Mouse (Mus musculus): ENCODE measurements at regions not wholly inside any gene's neighbourhood (a gene's known extent, or its start where the extent isn't known, plus 50 kb on each side); places are given as distances from the start of the nearest gene placed in this dataset.

GRCm38 (mm10) chr3:58318756-58319155, 95.8 kb upstream of the Tsc22d2 start:
- no peak for DNase-seq (ENCODE audit: low read depth, low spot score)
- Histone ChIP-seq H3K79me2 (ENCODE audit: control insufficient read depth, insufficient read depth, low read length, poor library complexity) (no peaks in the 10 kb centered on the region), H3K27ac (ENCODE audit: control insufficient read depth, low read depth, low read length) (no peak overlapping the region), H3K4me3 (ENCODE audit: control insufficient read depth in 1 of 2, insufficient read depth in 1 of 2, low read depth in 2 of 2, low read length in 2 of 2) (no peak overlapping the region), H3K9me3 (replicated peaks; ENCODE audit: insufficient read depth, low read length) (no peaks in the 10 kb centered on the region), H3K27me3 (ENCODE audit: control insufficient read depth in 1 of 2, insufficient read depth in 2 of 2, low read length in 2 of 2) (no peaks in the 10 kb centered on the region), H3K36me3 (ENCODE audit: control insufficient read depth in 1 of 2, insufficient read depth in 2 of 2, low read length in 2 of 2) (no peaks in the 10 kb centered on the region), H3K9ac (ENCODE audit: control insufficient read depth, low read depth, low read length, poor library complexity, severe bottlenecking) (no peak overlapping the region), H3K4me1 (ENCODE audit: control insufficient read depth in 1 of 2, insufficient read depth in 2 of 2, low read length in 2 of 2) (no peaks in the 10 kb centered on the region)
- TF ChIP-seq ZC3H11A (IDR thresholded peaks at IDR 0.05; ENCODE audit: low read depth, low read length) (no peak), ZMIZ1 (IDR thresholded peaks at IDR 0.05; ENCODE audit: low read depth, low read length) (no peak), ELF1 (IDR thresholded peaks at IDR 0.05; ENCODE audit: low read depth, low read length) (no peak), MEF2A (IDR thresholded peaks at IDR 0.05; ENCODE audit: extremely low read depth, insufficient replicate concordance, low read depth, low read length, poor library complexity, severe bottlenecking) (no peak), GABPA (IDR thresholded peaks at IDR 0.05; ENCODE audit: low read depth, low read length) (no peak), UBTF (IDR thresholded peaks at IDR 0.05; ENCODE audit: borderline replicate concordance, insufficient read depth, low read depth, low read length) (no peak), NRF1 (IDR thresholded peaks at IDR 0.05; ENCODE audit: insufficient read depth, low read depth, low read length, poor library complexity, severe bottlenecking) (no peak)

GRCm38 (mm10) chr3:58319463-58319862, 95.1 kb upstream of the Tsc22d2 start:
- Histone ChIP-seq H3K27me3 (ENCODE audit: control insufficient read depth in 1 of 2, insufficient read depth in 2 of 2, low read length in 2 of 2) (no peaks in the 10 kb centered on the region; a peak in 1 of 4 replicates), H3K79me2 (ENCODE audit: control insufficient read depth, insufficient read depth, low read length, poor library complexity) (no peaks in the 10 kb centered on the region), H3K9ac (ENCODE audit: control insufficient read depth, low read depth, low read length, poor library complexity, severe bottlenecking) (no peak overlapping the region), H3K36me3 (ENCODE audit: control insufficient read depth in 1 of 2, insufficient read depth in 2 of 2, low read length in 2 of 2) (no peaks in the 10 kb centered on the region), H3K27ac (ENCODE audit: control insufficient read depth, low read depth, low read length) (no peak overlapping the region), H3K9me3 (replicated peaks; ENCODE audit: insufficient read depth, low read length) (no peaks in the 10 kb centered on the region), H3K4me1 (ENCODE audit: control insufficient read depth in 1 of 2, insufficient read depth in 2 of 2, low read length in 2 of 2) (no peaks in the 10 kb centered on the region), H3K4me3 (ENCODE audit: control insufficient read depth in 1 of 2, insufficient read depth in 1 of 2, low read depth in 2 of 2, low read length in 2 of 2) (no peak overlapping the region)
- TF ChIP-seq MAX (IDR thresholded peaks at IDR 0.05; ENCODE audit: low read length) (no peak), MAZ (IDR thresholded peaks at IDR 0.05; ENCODE audit: low read depth, low read length) (no peak), ZNF384 (IDR thresholded peaks at IDR 0.05; ENCODE audit: low read depth, low read length) (no peak), POLR2AphosphoS2 (IDR thresholded peaks at IDR 0.05; ENCODE audit: low read length) (no peak), TCF12 (IDR thresholded peaks at IDR 0.05; ENCODE audit: low read depth, low read length) (no peak), CTCF (IDR thresholded peaks at IDR 0.05 in 2 of 3, conservative IDR thresholded peaks at IDR 0.05 in 1 of 3; ENCODE audit: control insufficient read depth in 1 of 3, insufficient read depth in 1 of 3, low read depth in 2 of 3, low read length in 3 of 3, poor library complexity in 1 of 3, severe bottlenecking in 1 of 3) (no peak), CHD2 (IDR thresholded peaks at IDR 0.05; ENCODE audit: low read length) (no peak), SIN3A (IDR thresholded peaks at IDR 0.05; ENCODE audit: low read length) (no peak), KAT2A (conservative IDR thresholded peaks at IDR 0.05; ENCODE audit: low read depth, low read length) (no peak), UBTF (IDR thresholded peaks at IDR 0.05; ENCODE audit: borderline replicate concordance, insufficient read depth, low read depth, low read length) (no peak), ELF1 (IDR thresholded peaks at IDR 0.05; ENCODE audit: low read depth, low read length) (no peak), GABPA (IDR thresholded peaks at IDR 0.05; ENCODE audit: low read depth, low read length) (no peak), POLR2A (IDR thresholded peaks at IDR 0.05; ENCODE audit: control insufficient read depth in 1 of 2, insufficient read depth in 1 of 2, low read depth in 1 of 2, low read length in 2 of 2, poor library complexity in 1 of 2) (no peak), BHLHE40 (IDR thresholded peaks at IDR 0.05; ENCODE audit: borderline replicate concordance, low read depth, low read length) (no peak)
- DNase-seq (ENCODE audit: low read depth, low spot score): no peak

Measured in MEL (cell line).